Mouse (Mus musculus) C2C12 (cell line): ENCODE results near the gene Mapk8. TPM values are rescaled to one million over a fixed set of nuclear protein-coding genes. Genes with fewer than 3 reads are reported as not detected.

Source experiments
- H3K27me3 ChIP-seq: one replicate; pipeline ENCODE4 v1.6.1; 2011; ENCODE audit not compliant: control insufficient read depth, insufficient read depth, insufficient read length
- H3K36me3 ChIP-seq: one replicate; pipeline ENCODE4 v1.6.1; 2011; ENCODE audit not compliant: control insufficient read depth, insufficient read depth
- H3K4me3 ChIP-seq: one replicate; pipeline ENCODE4 v1.5.1; 2011; ENCODE audit warnings: mild to moderate bottlenecking, control low read depth; ENCODE audit not compliant: poor library complexity, insufficient read depth, severe bottlenecking
- H3K79me2 ChIP-seq: one replicate; pipeline ENCODE4 v1.6.1; 2011; ENCODE audit not compliant: control insufficient read depth, insufficient read depth
- H3K79me3 ChIP-seq: one replicate; pipeline ENCODE4 v1.6.1; 2011; ENCODE audit warnings: low read depth, control low read depth
- H3ac ChIP-seq: one replicate; pipeline ENCODE3; 2011; ENCODE audit warnings: low read depth; ENCODE audit not compliant: control insufficient read depth, insufficient read length
- CEBPB ChIP-seq: IDR thresholded peaks from one replicate; pipeline ENCODE4 v1.6.1; 2011; ENCODE audit warnings: low read depth, mild to moderate bottlenecking, control low read depth, moderate library complexity
- CTCF ChIP-seq: IDR thresholded peaks from one replicate; pipeline ENCODE4 v1.5.1; 2011; ENCODE audit not compliant: control insufficient read depth, insufficient read depth, insufficient read length
- FOSL1 ChIP-seq: IDR thresholded peaks from one replicate; pipeline ENCODE4 v1.8.0; 2011; ENCODE audit warnings: mild to moderate bottlenecking, low read length; ENCODE audit not compliant: poor library complexity, insufficient read depth, severe bottlenecking
- MAX ChIP-seq: IDR thresholded peaks from one replicate; pipeline ENCODE4 v1.6.1; 2011; ENCODE audit warnings: mild to moderate bottlenecking, control low read depth
- MYOD1 ChIP-seq: IDR thresholded peaks from one replicate; pipeline ENCODE4 v1.6.1; 2011; ENCODE audit warnings: low read depth; ENCODE audit not compliant: control insufficient read depth, insufficient read length
- MYOG ChIP-seq: IDR thresholded peaks from one replicate; pipeline ENCODE4 v1.6.1; 2011; ENCODE audit not compliant: control insufficient read depth, insufficient read length; ENCODE audit errors: extremely low read depth
- USF1 ChIP-seq: IDR thresholded peaks from one replicate; pipeline ENCODE4 v1.6.1; 2011; ENCODE audit warnings: low read depth, mild to moderate bottlenecking, control low read depth, moderate library complexity
- polyA plus RNA-seq: library from polyadenylated mRNA; unstranded; fragments of >200 nt; fragmentation: generic; extraction: Trizol; gene quantifications from one replicate; pipeline ENCODE4 v1.2.1, GENCODE M21; 2012; ENCODE audit warnings: missing spikeins

Gene Mapk8
- polyA plus RNA-seq, 1 experiment: 8.7 TPM

DNA sequence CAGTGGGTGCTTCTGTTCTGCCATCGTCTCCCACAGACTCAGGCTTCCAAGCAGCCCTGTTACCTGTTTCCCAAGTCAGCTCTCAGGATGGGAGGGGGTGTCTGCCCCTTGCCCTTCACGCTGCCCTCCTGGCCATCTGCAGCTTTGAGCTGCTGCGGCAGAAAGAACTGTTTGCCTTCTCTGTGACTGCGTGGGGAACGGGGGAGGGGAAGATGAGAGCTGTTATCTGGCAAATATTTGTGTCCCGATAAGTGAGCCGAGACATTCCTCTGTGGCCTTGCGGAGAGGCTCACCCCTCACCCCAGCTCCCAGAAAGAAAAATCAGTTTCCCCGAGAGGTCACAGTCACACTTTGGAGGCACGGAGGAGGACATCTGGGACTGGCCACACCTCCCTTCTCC, 84.2 kb downstream of the Mapk8 start:
- Histone ChIP-seq H3K79me2 (peaks cover 34% of the 10 kb centered on the region), H3K79me3 (peaks cover 13% of the 10 kb centered on the region), H3K36me3 (peaks cover 94% of the 10 kb centered on the region), H3ac (no peak overlapping the region), H3K4me3 (no peak overlapping the region), H3K27me3 (no peaks in the 10 kb centered on the region)
- TF ChIP-seq MAX (no peak), CTCF (no peak), CEBPB (no peak), USF1 (no peak), FOSL1 (no peak), MYOG (no peak), MYOD1 (no peak)

GRCm38 (mm10) chr14:33362122-33362521, 84.8 kb downstream of the Mapk8 start:
- no peaks in the 10 kb centered on the region for H3K27me3 ChIP-seq
- H3ac ChIP-seq: no peak overlapping the region
- peaks cover 41% of the 10 kb centered on the region for H3K79me2 ChIP-seq
- peaks cover 16% of the 10 kb centered on the region for H3K79me3 ChIP-seq
- H3K4me3 ChIP-seq: no peak overlapping the region
- no peak for TF ChIP-seq FOSL1
- no peak for TF ChIP-seq CTCF
- no peak for TF ChIP-seq MYOD1
- no peak for TF ChIP-seq USF1
- no peak for TF ChIP-seq MYOG
- no peak for TF ChIP-seq CEBPB
- no peak for TF ChIP-seq MAX
- H3K36me3 ChIP-seq: peaks cover 87% of the 10 kb centered on the region

DNA sequence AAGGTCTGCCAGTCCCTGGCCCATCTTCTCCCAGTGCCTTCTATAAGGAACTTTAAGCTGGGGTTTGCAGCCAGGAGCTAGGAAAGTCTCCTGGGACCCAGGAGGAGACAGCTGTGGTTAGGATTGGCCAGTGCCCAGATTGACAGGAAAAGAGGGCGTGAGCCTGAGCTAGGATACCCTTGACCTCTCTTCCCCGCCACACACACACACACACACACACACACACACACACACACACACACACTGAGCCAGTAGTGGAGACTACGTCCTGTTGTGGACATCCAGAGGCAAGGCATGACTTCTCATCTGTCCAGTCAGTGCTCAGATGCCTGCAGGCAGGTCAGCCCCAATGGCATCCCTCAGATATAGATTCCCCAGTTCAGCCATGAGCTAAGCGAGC, 85.4 kb downstream of the Mapk8 start:
- peaks cover 22% of the 10 kb centered on the region for H3K79me3 ChIP-seq
- H3K4me3 ChIP-seq: no peak overlapping the region
- H3ac ChIP-seq: no peak overlapping the region

DNA sequence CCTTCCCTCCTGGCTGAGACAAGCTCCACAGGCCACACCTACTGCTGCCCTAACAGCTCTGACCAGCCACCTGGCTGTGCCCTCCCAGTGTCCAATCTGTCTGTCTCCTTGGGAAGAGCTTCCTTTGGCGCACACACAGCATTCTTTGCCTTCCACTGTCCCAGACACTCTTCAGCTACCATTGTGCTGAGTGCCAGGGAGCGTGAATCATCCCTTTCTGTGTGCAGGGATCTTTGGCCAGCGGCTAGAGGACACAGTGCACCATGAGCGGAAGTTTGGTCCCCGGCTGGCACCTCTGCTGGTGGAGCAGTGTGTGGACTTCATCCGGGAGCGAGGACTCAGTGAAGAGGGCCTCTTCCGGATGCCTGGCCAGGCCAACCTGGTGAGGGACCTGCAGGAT, 88.1 kb downstream of the Mapk8 start:
- no peak for TF ChIP-seq CEBPB
- no peak for TF ChIP-seq MYOD1
- TF ChIP-seq FOSL1: no peak
- TF ChIP-seq MAX: no peak
- no peak for TF ChIP-seq MYOG
- no peak for TF ChIP-seq CTCF
- TF ChIP-seq USF1: no peak
- H3K79me2 ChIP-seq: peaks cover 73% of the 10 kb centered on the region
- H3ac ChIP-seq: no peak overlapping the region
- H3K79me3 ChIP-seq: peaks cover 45% of the 10 kb centered on the region
- H3K4me3 ChIP-seq: no peak overlapping the region
- no peaks in the 10 kb centered on the region for H3K27me3 ChIP-seq
- H3K36me3 ChIP-seq: peaks cover 77% of the 10 kb centered on the region

More for the DNA sequence above, 85.4 kb downstream of the Mapk8 start:
- Histone ChIP-seq H3K36me3 (peaks cover 81% of the 10 kb centered on the region), H3K79me2 (peaks cover 47% of the 10 kb centered on the region), H3K27me3 (no peaks in the 10 kb centered on the region)
- TF ChIP-seq CTCF: no peak
- TF ChIP-seq MAX: no peak
- no peak for TF ChIP-seq MYOG
- TF ChIP-seq FOSL1: no peak
- TF ChIP-seq USF1: no peak
- no peak for TF ChIP-seq CEBPB
- no peak for TF ChIP-seq MYOD1

DNA sequence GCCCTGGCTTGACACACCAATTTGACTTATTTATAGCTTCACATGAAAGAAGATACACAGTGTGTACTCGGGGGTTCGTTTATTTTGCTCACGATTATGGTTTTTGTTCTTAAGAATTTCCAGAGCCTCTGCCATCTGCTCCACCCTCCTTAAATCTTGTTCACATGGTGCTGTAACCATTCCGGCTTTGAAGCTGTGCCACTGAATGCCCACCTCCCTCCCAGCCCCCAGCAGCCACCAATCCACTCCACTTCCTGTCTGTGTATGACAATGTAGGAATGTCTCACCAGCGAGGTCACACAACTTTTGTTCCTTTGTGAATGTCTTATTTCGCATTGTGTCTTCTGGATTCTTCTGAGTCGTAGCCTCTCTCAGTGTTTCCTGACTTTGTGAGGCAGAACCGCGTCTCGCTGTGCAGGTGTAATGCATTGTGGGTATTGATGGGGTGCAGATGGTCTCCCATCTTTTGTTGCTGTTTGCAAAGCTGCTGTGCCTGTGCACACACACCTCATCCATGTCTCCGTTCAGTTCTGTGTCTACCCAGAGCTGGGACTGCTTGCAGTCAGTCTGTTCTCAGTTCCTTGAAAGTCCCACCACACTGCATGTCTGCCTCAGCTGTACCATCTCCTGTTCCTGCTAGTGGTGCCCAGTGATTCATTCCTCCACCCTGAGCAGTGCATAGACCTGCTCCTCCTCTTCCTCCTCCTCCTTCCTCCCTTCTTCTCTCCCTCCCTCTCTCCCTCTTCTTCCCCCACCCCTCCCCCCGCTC, 89.2 kb downstream of the Mapk8 start:
- TF ChIP-seq FOSL1 (no peak), USF1 (no peak), MYOD1 (no peak), MYOG (no peak), CEBPB (no peak), CTCF (no peak), MAX (no peak)
- Histone ChIP-seq H3K79me3 (peaks cover 56% of the 10 kb centered on the region), H3K27me3 (no peaks in the 10 kb centered on the region), H3K4me3 (no peak overlapping the region), H3ac (no peak overlapping the region), H3K36me3 (peaks cover 73% of the 10 kb centered on the region), H3K79me2 (peaks cover 84% of the 10 kb centered on the region)
